Mouse (Mus musculus): ENCODE data around the gene Hk1.
"Not testable (repeated sequence)": the region's sequence is repeated elsewhere in the genome, so short reads cannot be mapped to it uniquely, and the experiment has no call there.

The Hk1 gene

DNA sequence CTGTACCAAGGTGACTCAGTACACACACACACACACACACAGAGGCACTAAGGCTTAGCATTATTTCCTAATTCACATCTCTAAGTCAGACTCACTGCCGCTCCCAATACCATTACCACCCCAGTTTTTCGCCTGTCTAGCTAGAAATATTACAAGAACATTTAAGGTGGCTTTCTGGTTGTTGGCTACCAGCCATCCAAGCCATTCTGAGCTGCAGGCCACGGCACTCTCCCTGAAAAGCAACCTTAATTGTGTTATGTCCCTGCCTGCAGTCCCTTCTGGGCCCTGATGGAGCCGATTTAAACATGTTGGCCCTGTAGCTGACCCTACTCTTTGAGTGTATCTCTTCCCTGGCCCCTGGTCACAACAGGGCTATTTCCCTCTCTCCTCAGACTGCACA is 37.8 kb downstream of the Hk1 start:
- DNase-seq (ENCODE audit: low read depth, low spot score) = no peak

DNA sequence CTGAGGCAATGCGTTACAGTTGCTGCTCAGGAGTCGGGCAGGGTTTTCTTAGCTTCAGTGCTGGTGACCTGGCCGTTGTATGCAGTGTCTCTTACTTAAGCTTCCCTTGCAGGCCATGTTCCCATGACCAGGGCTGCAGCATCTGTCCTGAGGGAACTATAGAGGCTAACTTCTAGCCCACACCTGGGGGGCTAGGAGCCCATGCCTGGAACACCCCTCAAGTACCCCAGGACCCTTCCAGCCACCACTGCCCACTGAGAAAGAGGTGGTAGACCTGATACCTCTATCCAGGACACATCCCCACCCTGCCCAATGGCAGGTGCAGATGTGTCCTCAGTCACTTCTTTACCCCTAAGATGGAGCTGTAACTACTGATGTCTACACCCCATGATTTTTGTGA is 38.7 kb downstream of the Hk1 start:
- no peak for DNase-seq (ENCODE audit: low read depth, low spot score)

DNA sequence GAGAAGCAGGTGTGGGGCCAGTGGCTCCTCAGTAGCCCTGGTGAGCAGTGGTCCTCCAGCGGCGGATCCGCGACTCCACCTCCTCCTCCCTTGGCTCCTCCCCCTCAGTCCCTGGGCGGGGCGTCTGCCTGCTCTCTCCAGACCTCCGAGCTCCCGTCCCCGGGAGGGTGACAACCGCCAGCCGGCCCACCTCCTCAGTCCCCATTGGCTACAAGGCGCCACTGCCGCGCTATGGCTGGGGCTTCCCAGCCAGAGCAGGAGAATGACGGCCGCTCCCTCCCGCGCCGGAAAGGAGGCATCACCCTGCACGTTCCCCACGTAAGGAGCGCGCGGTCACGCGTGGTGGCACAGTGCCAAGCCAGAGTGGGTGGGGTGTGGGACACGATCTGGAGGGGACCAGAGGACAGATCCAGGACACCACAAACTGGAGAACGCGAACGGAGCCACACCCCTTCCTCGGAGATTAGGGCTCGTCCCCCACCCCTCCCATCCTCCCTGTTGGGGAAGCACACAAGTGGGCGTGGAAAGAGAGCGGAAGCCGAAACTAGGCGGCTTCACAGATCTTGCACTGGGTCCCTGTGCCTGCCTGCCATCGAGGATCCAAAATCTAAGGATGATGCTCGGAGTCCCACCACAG is 39.5 kb downstream of the Hk1 start:
- DNase-seq (ENCODE audit: low read depth, low spot score) = peak; percentile 88

DNA sequence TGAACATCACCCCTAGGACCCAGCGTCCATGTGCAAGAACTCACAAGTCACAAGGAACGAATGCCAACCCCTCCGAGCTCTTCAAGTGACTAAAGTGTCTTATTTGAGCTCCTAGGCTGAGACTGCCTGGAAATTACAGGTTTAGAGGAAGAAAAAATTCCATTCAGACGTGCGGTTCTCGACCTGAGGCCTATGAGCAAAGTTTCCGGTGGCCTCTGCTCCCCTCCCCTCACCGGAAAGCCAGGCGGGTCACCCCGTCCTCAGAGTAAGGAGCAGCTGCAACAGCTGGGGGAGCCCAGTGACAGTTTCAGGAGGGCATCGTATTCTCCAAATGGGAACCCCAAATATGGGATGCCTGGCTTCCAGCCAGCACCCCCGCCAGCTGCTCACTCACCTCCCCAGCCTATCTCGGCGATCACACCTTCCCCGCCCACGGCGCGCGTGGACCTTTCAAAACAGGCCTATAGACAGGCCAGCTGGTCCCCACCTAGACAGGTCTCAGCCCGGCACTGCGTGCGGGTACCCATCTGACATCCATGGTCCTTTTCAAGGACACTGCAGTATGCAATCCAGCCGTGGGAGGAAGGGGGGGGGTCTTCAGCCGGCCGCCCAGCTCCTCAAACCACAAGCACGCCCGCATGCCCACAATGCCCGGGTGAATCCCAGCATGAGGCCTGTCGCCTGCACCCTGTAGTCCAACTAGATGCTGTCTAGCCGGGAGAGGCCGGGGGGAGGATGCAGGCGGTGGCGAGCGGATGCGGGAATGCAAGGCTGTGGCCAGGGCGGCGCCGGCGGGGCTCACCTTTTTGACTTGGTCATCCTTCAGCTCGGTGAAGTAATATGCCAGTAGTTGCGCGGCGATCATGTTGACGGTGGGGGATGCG is 40.3 kb downstream of the Hk1 start:
- DNase-seq (ENCODE audit: low read depth, low spot score) = no peak

DNA sequence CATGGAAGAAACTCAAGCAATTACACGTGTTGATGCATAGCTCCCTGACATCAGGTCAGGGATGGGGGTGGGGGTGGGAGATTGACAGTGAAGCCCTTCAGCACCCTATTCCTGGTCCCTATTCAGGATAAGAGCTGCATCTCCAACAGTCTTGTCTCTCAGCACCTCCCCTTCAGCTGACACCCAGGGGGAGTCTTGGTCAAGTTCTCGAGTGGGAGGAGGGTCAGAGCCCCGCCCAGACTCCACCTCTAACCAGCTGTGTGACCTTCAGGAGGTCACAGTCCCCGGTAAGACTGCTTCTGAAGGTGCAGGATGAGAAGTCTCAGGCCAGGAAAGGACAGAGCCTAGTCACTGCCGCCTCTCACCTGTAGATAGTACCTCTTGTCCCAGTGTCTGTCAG is 41.1 kb downstream of the Hk1 start:
- no peak for DNase-seq (ENCODE audit: low read depth, low spot score)

DNA sequence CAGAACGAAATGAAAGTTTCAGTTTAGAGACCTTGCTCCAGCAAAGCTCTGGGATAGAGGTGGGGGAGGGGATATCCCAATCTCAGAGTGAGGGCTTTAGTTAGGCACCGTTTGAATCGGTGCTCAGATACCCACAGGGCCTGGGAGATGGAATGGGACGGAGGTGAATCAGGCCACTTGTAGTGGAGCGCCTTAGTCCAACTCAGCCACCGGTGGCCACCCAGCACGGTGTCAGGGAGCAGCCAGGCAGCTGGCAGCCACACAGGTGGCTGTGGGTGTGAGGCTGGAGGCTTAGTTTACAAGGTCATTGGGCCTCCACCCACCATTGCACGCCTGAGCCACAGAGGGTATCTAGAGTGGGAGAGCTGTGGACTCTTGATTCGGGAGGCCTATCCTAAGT is 41.5 kb downstream of the Hk1 start:
- DNase-seq (ENCODE audit: low read depth, low spot score) = no peak

DNA sequence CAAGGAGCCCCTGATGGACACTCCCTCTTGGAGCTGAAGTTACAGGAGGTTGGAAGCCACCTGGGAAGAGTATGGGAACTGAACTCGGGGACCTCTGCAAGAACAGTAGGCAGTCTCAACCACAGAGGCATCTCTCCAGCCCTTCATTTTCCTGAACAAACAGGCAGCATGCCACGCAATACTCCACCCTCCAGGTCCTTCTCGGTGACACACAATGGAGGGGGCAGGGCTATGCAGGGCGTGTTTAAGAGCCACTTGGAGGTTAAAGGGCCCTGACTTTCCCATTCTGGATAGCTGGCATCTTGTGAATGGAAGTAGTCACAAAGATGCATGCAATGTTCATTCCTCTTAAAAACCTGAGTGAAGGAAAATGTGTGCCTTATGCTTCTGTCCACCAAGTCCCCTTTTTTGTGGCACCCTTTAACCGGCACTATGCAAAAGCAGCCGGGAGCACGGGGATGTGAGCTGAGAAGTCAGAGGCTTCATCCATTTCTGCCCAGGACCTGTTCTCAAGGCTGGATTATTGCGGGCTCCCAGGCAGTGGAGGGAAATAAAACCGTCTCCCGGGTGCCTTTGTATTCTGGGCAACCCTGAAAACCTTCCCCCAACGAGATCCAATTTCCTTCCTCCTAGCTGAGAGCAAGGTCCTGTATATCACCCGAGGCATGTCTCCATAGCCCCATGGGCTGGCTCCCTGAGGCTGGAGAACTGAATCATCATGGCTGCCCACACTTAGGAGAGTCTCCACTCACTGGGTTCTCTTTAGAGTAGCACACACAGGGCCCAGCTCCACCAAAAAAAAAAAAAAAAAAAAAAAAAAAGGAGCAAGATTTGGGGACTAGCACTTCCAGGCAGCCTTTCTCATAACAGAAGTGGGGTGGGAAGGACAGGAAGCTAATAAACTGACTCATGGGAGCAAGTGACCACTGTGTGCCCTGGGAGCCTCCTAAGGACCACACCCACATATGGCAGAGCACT is 42.8 kb downstream of the Hk1 start:
- no peak for DNase-seq (ENCODE audit: low read depth, low spot score)

DNA sequence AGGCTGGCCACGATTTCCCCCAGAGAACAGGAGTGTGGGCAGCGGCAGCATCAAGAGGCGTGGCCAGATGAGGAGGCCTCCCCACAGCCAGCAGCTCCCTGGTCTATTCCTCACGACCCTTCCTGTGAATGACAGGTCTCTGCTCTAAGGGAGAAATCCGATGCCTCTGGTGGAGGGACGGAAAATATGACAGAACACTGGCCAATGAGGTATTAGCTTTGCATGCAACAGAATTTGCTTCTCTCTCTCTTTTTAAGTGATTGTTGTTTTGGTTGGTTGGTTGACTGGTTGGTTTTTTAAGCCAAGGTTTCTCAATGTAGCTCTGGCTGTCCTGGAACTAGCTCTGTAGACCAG is 44.3 kb downstream of the Hk1 start:
- DNase-seq (ENCODE audit: low read depth, low spot score) = no peak

DNA sequence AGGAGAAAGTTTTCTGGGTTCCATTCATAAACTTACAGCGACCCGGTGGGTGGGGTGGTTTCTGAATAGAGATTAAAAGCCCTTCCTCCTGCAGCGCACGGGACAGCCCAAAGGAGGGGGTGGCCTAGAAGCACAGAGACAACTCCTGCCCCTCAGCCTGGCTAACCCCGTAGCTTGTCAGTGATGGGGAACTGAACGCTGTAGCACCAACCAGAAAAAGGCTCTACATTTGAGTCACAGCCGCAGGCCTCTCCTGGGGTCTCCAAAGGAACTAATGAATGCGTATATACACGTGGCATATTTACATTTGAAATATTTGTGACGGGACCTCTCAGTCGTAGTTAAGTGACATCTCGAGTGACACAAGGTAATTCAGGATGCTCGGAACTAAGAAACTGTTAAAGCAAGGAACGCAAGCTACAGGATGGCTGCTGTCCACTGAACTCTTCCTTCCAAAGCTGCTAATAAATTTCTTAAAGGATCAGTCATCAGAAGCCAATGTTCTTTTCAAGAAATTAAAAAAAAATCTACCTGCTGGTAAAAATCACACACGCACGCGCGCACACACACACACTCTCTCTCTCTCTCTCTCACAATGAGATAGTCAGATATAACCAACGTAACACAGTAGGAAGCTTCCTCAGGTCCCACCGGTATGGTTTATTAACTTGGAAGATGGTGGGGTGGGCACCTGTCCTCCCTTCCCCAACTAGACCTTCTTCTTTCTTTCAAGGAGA is 44.9 kb downstream of the Hk1 start:
- DNase-seq (ENCODE audit: low read depth, low spot score) = no peak

DNA sequence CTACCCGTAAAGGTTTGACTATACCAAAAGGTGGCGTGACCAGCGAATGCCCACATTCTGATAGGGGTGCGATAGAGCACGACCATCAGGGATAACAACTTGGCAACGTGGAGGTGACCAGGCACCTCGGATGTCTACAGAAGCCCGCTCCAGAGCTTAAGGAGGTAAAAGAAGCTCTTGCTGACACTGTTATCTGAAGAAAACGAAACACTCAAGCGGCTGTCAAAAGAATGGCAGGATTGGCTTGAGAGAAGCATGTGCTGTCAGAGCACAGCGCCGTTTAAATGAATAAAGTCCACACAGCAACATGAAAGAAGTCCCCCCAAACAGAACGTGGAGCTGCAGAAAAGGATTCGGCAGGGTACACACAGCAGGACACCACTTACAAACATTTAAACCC is 46.4 kb downstream of the Hk1 start:
- no peak for DNase-seq (ENCODE audit: low read depth, low spot score)

DNA sequence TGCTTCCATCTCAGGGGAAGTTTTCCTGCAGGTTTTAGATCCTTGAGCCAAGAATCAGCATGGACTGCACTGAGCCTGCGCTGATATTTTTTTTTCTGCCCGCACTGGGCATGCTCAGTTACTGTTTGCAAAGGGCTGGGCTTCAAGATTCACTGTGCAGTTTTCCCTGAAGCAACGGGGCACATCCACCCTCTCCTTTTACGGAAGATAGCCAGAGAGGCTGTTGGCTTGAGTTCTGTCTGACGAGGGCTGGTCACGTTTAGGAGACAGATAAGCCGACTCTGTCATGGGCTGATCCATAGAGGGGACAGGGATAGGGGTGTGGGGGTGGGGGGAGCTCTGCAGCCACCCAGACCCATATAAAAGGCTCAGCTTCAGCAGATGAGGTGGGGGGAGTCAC is 47.2 kb downstream of the Hk1 start:
- DNase-seq (ENCODE audit: low read depth, low spot score) = peak; percentile 74

DNA sequence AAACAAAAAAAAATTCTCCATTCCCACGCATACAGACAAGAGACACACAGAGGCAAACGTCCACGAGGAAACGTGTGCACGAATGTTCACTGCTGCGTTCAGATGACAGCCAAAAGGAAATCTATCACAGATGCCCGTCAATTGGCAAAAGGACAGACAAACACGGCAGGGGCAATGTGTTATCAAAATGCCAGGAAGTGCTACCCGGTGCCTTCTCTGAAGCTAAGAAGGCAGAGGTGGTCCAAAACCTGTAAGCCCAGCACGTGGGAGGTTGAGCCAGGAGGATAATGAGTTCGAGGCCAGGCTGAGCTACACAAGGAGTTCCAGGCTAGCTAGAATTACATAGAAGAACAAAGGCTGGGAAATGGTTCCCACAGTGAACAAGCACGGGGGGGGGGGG is 47.9 kb downstream of the Hk1 start:
- DNase-seq (ENCODE audit: low read depth, low spot score) = no peak

DNA sequence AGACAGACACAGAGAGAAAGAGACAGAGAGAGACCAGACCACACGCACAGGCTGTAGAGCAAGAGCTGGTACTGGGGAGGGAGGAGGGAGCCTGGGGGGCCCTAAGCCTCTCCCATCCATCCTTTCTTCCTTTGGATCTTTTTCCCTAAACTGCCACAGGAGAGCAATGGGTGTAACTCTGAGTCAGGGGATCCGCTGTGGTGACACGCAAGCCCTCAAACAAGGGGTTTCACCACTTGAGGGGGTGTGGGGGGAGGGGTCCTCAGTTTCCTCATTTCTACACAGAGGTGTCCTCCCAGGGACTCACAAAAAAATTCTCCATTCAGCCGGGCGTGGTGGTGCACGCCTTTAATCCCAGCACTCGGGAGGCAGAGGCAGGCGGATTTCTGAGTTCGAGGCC is 48.4 kb downstream of the Hk1 start:
- no peak for DNase-seq (ENCODE audit: low read depth, low spot score)

DNA sequence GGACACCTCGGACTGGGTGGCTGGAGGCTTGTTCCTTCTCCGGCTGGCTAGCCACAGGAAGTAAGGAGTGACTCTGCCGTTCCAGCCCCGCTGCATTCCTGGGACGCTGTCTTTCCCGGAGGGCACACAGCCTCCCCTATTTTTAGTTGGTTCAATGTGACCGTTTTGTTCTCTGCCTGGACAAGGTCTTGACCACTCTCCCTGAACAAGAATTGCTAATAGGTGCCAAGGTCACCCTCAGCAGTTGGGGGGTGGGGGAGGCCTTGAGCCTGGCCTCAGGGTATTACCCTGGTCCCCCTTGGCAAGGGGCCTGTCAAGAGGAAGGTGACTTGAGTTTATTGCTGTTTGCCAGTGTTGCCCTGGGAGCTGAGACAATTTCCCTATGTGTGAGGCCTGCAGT is 49.9 kb downstream of the Hk1 start:
- DNase-seq (ENCODE audit: low read depth, low spot score) = no peak

DNA sequence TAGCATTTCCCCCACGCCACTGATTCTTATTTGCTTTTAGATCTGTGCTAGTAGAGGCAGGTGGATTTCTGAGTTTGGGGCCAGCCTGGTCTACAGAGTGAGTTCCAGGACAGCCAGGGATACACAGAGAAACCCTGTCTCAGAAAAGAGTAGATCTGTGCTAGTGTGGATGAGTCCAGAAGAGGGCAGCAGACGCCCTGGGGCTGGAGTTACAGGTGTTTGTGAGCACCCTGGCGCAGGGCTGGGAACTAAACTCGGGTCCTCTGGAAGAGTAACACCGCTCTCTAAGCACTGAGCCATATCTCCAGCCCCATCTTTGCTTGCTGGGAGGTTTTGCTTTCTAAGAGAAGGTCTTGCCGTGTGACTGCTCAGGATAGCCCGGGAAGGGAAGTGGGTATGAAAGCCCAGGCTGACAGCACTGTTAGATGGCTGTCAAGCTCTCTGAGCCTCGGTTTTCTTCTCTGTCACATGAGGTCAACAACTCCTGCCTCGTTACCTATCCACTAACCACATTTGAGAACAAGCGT is 50.8 kb downstream of the Hk1 start:
- DNase-seq (ENCODE audit: low read depth, low spot score) = no peak

DNA sequence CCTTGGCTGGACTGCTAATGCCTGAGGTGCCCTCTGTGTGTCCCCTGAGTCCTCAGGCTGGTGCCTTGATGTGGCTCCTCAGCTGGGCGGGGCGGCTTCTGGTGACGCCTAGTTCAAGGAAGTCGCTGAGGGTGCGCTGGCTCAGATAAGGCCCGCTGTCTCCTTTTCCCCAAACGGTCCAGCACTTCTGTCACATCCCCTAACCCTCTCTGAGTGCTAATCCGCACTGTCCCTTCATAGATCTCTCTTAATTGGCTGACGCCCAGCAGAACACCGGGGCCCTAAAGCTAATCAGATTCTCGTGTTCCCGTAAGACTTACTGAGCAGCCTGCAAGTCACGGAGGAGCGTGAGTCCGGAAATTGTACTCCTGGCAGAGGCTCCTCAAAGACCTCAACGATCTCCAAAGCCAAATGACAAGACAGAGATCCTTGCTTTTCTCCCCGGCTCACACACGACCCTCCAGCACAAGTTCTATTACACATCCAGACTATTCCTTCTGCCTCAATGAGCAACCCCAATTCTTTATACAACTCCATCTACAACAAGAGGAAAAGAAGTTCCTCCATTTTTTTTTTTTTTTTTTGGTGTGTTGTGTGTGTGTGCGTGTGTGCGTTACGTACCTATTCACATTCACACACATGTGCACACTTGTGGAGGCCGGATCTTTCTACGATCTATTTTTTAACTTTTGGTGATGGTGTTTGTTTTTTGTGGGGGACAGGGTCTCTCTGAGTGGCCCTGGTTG is 52.0 kb downstream of the Hk1 start:
- DNase-seq (ENCODE audit: low read depth, low spot score) = peak; percentile 89

DNA sequence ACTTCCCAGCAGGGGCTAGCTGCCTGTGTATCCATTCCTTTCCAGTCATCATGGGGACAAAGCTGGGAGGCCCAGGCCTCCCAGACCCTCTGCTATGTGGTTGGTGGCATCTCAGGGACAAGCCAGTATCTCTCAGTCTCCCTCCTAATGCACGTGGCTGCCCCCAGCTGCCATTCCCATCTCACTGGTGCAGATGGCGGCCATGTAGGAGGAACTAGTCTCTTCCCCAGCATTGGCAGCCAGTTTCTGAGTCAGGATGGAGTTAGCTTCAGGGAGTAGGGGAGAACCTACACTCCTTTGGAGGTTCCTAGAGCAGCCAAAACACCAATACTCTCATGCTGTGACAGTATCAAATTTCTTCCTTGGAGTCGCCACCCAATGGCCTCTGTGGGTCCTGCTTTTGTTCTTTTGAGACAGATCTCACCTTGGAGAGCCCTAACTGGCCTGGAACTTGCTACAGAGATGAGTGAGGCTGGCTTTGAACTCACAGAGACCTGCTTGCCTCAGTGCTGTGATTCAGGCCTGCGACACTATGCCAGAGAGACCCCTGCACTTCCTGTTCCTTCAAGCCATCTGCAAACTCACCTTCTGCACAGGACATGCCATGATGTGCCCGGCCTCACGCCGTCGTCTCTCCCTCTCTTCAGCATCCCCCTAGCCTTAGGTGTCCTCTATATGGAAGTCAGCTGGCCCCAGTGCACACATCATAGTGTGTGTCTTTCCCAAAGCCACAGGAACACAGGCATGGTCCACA is 52.7 kb downstream of the Hk1 start:
- DNase-seq (ENCODE audit: low read depth, low spot score) = no peak

DNA sequence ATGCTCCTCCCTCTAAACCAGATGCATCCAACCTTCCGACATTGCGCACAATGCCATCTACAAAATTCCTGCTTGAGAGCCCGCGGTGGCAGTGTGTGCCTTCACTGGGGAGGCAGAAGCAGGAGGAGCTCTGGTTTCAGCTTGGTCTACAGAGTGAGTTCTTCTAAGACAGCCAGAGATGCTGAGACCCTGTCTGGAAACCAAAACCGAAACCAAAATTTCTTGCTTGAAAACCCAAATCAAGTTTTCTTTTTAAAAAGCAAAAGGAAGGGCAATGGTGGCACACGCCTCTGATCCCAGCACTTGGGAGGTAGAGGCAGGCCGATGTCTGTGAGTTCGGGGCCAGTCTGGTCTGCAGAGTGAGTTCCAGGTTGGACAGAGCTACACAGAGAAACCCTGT is 53.7 kb downstream of the Hk1 start:
- no peak for DNase-seq (ENCODE audit: low read depth, low spot score)

DNA sequence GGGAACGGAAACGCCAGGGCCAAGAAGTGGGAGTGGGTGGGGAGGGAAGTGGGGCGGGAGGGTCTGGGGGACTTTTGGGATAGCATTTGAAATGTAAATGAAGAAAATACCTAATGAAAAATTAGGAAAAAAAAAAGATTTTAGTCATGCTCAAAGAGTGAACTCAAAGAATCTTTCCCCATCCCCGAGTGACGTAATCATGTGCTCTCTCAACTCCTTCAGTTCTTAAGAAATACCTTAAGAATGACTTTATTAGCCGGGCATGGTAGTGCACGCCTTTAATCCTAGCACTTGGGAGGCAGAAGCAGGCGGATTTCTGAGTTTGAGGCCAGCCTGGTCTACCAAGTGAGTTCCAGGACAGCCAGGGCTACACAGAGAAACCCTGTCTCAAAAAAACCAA is 56.9 kb downstream of the Hk1 start:
- not testable (repeated sequence) for DNase-seq (ENCODE audit: low read depth, low spot score)

DNA sequence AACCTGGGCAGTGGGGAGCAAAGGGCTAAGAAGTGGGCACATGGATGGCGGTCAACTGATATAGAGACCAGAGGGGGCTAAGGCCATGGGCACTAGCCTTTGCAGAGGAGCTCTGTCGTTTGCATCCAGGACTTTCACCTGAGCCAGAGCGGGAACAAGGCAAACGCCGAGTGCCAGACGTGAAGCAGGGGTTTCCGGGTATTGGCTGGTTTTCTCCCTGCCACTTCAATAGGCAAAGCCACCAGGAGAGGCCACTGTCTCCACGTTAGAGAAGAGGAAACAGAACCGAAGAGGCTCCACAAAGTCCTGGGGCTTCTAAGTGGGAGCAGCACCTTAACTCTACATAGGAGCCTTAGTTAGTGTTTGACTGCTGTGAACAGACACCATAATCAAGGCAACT is 58.3 kb downstream of the Hk1 start:
- DNase-seq (ENCODE audit: low read depth, low spot score) = no peak
